Mouse (Mus musculus) erythroblast, embryonic 14.5 days (primary cell): ENCODE results near the gene BC067074. TPM values are rescaled to one million over a fixed set of nuclear protein-coding genes. Genes with fewer than 3 reads are reported as not detected.

ENCODE experiments used
- H3K27me3 ChIP-seq: 2 replicates; pipeline ENCODE4 v1.6.1; 2012; ENCODE audit warnings: inconsistent platforms; ENCODE audit not compliant: control insufficient read depth
- H3K36me3 ChIP-seq: 2 replicates; pipeline ENCODE4 v1.6.1; 2012; ENCODE audit warnings: mild to moderate bottlenecking, inconsistent platforms; ENCODE audit not compliant: control insufficient read depth
- H3K4me1 ChIP-seq: 2 replicates; pipeline ENCODE4 v1.6.1; 2012; ENCODE audit warnings: inconsistent platforms; ENCODE audit not compliant: control insufficient read depth
- H3K4me3 ChIP-seq: replicated peaks from 2 replicates; pipeline ENCODE3; 2012; ENCODE audit warnings: moderate library complexity, mild to moderate bottlenecking, inconsistent platforms
- H3K9me3 ChIP-seq: 2 replicates; pipeline ENCODE4 v1.6.1; 2012; ENCODE audit warnings: low read length, inconsistent platforms, mixed read lengths; ENCODE audit not compliant: control insufficient read depth
- GATA1 ChIP-seq: IDR thresholded peaks from 2 replicates; pipeline ENCODE4 v1.6.1; 2012; ENCODE audit warnings: low read length, inconsistent platforms, mixed read lengths
- TAL1 ChIP-seq: IDR thresholded peaks from 3 replicates; pipeline ENCODE4 v1.6.1; 2012; ENCODE audit warnings: low read length, inconsistent platforms, mixed read lengths
- polyA plus RNA-seq: library from polyadenylated mRNA; stranded (reverse); fragments of >175 nt; gene quantifications from 2 replicates; pipeline ENCODE4 v1.2.3, GENCODE M21; 2012

The BC067074 gene
- polyA plus RNA-seq, 1 experiment = not detected

DNA sequence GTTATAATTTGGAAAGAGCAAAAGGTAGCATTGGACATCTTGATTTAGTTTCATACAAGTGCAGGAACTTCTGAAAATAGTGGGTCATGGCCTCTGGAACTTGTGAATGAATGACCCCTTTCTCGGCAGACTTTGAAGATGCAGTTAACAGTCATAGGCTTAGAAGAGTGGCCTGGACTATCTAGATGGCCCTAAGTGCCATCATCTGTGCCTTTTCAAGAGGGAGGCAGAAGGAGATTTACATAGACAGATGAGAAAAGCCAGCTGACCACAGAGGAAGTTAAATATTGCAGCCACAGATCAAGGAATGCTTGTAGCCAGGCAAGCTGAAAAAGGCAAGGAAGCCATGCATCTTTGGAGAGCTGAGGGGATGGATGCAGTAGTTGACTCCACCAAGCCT is 66.7 kb downstream of the BC067074 start:
- no peaks in the 10 kb centered on the region for H3K4me1 ChIP-seq
- TF ChIP-seq GATA1 (no peak), TAL1 (no peak)
- H3K27me3 ChIP-seq = no peaks in the 10 kb centered on the region
- no peak overlapping the region for H3K4me3 ChIP-seq
- H3K9me3 ChIP-seq = no peaks in the 10 kb centered on the region; the same call in 1 of the 2 replicates
- H3K36me3 ChIP-seq = no peaks in the 10 kb centered on the region

DNA sequence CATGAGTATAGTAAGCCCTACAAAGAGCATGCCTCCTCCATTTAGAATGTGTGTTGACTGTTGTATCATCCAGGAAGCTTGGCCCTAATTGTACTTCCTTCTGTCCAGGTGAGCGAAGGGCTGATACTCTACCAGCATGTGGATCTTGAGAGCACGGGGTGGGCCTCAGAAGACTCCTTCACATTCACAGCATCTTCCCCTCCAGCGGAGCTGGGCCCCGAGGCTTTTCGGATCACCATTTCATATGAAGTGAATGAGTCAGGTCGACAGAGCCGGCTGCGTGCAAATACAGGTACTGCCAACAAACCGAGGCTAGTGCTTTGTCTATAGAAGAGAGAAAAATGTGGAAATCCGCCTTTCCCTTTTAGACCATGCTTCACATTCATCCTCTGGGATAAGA is 73.0 kb downstream of the BC067074 start:
- Histone ChIP-seq H3K27me3 (no peaks in the 10 kb centered on the region), H3K4me3 (no peak overlapping the region), H3K4me1 (no peaks in the 10 kb centered on the region), H3K36me3 (no peaks in the 10 kb centered on the region), H3K9me3 (no peaks in the 10 kb centered on the region; the same call in 1 of the 2 replicates)
- TF ChIP-seq GATA1 (no peak), TAL1 (no peak)

DNA sequence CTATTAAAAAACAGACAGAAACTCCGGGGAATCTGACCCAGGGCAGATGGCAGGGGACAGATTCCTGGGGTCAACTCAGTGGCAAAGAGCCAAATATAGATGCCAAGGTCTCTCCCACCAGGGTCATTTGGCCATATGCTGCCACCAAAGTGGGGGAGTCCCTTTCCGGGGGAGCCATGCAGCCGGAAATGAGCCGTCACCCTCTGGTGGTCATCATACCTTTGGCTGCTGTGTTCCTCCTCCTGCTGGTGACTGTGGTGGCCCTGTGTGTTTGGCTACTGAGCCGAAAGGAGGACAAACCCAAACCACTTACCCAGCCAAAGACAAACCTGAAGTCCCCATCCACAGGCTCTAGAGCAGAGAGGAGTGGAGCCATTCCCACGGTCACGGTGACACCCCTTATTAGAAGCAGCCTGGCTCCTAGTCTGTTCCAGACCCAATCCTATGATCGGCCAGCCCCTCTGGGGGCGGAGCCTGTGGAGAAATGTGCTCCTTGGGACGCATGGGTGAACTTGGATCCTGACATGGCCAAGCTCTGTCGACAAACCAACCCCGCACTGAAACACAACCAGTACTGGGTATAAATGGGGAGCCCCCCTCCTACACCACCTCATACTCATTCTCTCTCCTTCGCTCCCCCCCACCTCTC is 76.1 kb downstream of the BC067074 start:
- no peaks in the 10 kb centered on the region for H3K36me3 ChIP-seq
- H3K9me3 ChIP-seq = no peaks in the 10 kb centered on the region; the same call in 1 of the 2 replicates
- no peak for TF ChIP-seq TAL1
- no peak for TF ChIP-seq GATA1
- H3K27me3 ChIP-seq = no peaks in the 10 kb centered on the region
- H3K4me3 ChIP-seq = no peak overlapping the region
- no peaks in the 10 kb centered on the region for H3K4me1 ChIP-seq

DNA sequence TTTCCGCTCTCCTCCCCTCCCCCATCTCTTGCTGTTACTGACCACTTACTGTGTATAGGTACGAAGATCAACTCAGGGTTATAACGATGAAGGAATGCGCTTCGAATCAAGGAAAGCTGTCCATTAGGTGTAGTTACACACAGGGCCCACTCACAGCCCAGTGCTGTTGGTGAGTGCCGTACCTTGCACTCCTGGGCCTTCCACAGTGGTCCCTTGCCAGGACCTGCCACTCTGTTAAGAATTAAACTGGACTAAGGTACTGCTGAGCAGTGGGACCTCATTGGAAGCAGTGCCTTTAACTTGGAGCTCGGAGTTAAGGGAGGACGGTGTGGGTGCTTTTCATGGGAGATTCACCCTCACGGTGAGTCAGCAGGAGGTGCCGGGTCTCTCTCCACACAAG is 76.7 kb downstream of the BC067074 start:
- Histone ChIP-seq H3K4me1 (no peaks in the 10 kb centered on the region), H3K27me3 (no peaks in the 10 kb centered on the region), H3K9me3 (no peaks in the 10 kb centered on the region; the same call in 1 of the 2 replicates), H3K36me3 (no peaks in the 10 kb centered on the region), H3K4me3 (no peak overlapping the region)
- TF ChIP-seq TAL1 = no peak
- no peak for TF ChIP-seq GATA1

DNA sequence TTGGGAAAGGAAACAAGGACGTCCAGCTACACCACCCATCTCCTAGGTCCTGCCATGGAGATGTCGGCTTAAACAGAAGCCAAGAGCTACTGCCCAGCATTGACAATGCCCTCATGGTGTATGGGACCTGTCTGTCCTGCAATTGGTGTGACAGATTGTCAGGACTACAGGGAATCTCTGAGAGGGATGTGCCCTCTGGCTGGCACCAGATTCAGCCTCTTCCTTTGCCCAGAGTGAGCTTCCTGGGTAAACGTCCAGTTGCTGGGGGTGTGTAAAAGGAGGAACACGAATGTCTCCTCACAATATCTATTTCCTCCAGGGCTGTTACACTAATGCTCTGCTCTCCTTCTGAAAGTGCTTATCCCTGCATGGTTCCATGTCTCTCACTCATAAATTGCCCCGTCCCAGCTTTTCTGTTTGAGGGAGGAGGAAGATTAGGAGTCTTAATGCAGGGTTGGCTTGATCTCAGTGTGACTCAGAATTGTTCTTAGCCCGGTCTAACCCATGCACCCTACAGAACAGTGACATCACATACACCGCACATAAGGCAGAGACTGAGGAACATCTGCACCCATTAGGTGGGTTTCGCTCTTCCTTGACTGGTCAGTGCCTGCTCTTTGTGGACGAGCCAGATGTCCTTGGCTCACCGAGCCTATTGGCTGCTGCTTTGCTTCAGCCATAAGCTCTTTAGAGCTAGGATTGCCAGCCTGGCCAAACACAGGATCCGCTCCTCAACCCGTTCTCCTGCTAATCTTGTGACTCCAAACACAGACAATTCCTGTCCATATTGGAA is 80.5 kb downstream of the BC067074 start:
- no peak overlapping the region for H3K4me3 ChIP-seq
- no peaks in the 10 kb centered on the region for H3K27me3 ChIP-seq
- no peaks in the 10 kb centered on the region for H3K9me3 ChIP-seq
- H3K36me3 ChIP-seq = no peaks in the 10 kb centered on the region
- H3K4me1 ChIP-seq = no peaks in the 10 kb centered on the region
- no peak for TF ChIP-seq GATA1

DNA sequence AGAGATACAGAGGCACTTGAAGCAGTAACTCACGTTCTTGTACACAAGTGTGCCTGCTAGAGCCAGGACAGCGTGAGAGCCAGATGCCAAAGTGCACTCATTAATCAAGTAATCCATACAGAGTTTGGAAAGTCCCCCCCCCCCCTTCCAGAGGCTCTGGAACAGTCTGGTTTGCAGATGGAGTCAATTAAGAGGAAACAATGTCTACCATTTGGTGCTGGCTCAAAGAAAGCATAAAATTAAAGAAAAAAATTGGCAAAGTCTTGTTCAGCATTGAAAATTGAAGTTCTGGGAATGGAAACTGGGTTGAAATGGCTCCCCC is 81.1 kb downstream of the BC067074 start:
- no peaks in the 10 kb centered on the region for H3K4me1 ChIP-seq
- H3K36me3 ChIP-seq = no peaks in the 10 kb centered on the region
- no peaks in the 10 kb centered on the region for H3K9me3 ChIP-seq
- no peak for TF ChIP-seq TAL1
- no peak for TF ChIP-seq GATA1
- H3K27me3 ChIP-seq = no peaks in the 10 kb centered on the region
- H3K4me3 ChIP-seq = no peak overlapping the region

DNA sequence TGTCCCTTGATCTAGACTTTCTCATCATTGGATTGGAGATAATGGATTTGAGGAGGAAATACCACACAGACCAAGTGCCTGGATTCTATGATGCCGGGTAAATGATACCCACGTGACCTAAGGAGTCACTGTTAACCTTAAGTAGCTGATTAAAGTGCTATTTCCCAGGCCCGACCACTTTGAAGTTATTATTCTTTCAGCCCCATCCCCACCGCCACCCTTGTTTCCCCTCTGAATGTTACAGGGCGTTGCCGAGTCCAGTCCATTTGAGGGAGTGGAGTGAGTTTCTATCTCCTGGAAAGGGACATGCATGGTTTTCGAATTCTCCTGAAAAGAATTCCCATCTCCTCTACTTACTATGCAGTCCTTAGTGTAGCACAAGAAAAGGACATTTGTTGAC is 84.7 kb downstream of the BC067074 start:
- no peaks in the 10 kb centered on the region for H3K27me3 ChIP-seq
- no peak overlapping the region for H3K4me3 ChIP-seq
- no peaks in the 10 kb centered on the region for H3K36me3 ChIP-seq
- TF ChIP-seq TAL1 (no peak), GATA1 (no peak)
- no peaks in the 10 kb centered on the region for H3K9me3 ChIP-seq
- H3K4me1 ChIP-seq = no peaks in the 10 kb centered on the region

DNA sequence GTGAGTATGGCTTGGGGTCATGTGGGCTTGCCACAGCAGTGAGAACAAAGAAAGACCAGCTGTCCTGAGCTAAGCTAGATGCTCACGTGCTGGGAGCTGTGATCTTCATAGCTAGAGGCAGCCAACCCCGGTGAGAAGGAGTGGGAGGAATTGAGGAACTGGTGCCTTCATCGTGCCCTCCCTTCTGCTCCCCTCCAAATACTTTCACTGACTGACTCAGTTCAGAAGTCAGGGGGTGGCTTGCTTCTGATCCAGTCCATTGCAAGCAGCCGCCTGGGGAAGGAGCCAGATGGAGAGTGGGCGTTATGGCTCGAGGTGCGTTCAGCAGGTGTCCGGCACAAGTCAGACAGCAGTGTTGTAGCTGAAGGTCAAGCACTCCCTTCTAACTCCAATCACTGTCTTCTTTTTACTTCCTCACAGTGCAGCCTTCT is 86.0 kb downstream of the BC067074 start:
- TF ChIP-seq TAL1 = no peak
- TF ChIP-seq GATA1 = no peak
- H3K4me3 ChIP-seq = no peak overlapping the region
- no peaks in the 10 kb centered on the region for H3K9me3 ChIP-seq
- H3K27me3 ChIP-seq = no peaks in the 10 kb centered on the region
- H3K4me1 ChIP-seq = no peaks in the 10 kb centered on the region
- no peaks in the 10 kb centered on the region for H3K36me3 ChIP-seq

DNA sequence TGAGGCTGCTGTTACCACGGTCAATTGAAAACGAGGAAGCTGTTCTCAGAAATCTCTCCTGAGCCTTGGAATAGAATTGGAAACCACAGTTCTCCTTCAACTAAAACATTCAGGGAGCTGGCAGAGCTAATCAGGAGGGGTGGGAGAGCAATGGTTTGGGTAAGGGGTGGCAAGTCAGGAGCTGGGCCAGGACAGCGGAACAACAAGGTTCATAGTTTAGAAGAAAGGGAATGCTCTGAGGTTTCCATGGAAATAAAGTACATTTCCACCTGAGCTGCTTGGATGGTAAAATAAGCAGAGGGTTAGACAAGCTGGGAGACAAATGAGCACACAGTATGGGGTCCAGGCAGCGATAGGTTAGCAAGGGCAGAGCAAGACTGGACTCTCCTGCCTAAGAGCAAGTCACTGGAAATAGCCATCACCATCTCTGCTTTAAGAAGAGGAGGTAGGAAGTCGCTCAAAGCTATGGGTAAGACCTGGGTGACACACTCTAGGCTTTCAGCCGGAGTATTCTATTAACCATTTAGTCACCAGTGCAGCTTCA is 86.9 kb downstream of the BC067074 start:
- no peaks in the 10 kb centered on the region for H3K9me3 ChIP-seq
- H3K4me3 ChIP-seq = no peak overlapping the region
- TF ChIP-seq TAL1 = no peak
- TF ChIP-seq GATA1 = no peak
- H3K36me3 ChIP-seq = no peaks in the 10 kb centered on the region
- H3K27me3 ChIP-seq = no peaks in the 10 kb centered on the region
- H3K4me1 ChIP-seq = no peaks in the 10 kb centered on the region

DNA sequence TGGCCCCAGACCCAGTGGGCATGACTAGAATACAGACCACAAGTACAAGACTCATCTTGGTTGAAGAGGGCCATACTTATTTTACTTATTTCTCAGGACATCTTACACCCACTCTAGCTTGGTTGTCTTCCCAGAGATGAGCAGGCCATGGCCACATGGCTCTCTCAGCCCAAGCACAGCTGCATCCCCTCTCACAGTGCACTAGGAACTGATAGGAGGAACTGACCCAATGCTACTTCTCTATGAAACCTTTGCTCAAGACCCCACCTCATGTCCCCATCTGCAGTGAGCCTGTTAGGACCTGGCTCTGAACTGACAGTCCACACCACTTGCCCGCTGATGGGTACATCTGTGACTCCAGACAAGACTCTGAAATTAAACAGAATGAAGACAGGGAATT is 88.8 kb downstream of the BC067074 start:
- Histone ChIP-seq H3K4me3 (no peak overlapping the region), H3K27me3 (no peaks in the 10 kb centered on the region), H3K4me1 (no peaks in the 10 kb centered on the region), H3K36me3 (no peaks in the 10 kb centered on the region), H3K9me3 (no peaks in the 10 kb centered on the region)
- no peak for TF ChIP-seq TAL1
- no peak for TF ChIP-seq GATA1
